Mouse (Mus musculus) embryonic facial prominence, embryonic 13.5 days (tissue): Measurements from ENCODE around the gene Gm28042. TPM values are rescaled to one million over a fixed set of nuclear protein-coding genes. Genes with fewer than 3 reads are reported as not detected.

Source experiments
- ATAC-seq: fragments of 200-750 bp; cut with Nextera tagmentation; 2 replicates; pipeline ENCODE4 v1.8.0; 2017; ENCODE audit warnings: low read depth; ENCODE audit not compliant: insufficient number of reproducible peaks, insufficient read depth, low FRiP score, low TSS enrichment
- H3K27ac ChIP-seq: fragments of 300-500 bp; sonication (generic); 2 replicates; pipeline ENCODE4 v1.5.1; 2015; ENCODE audit warnings: moderate library complexity, mild to moderate bottlenecking, inconsistent platforms
- H3K27me3 ChIP-seq: fragments of 300-500 bp; sonication (generic); 2 replicates; pipeline ENCODE4 v1.6.1; 2015; ENCODE audit warnings: mild to moderate bottlenecking, inconsistent platforms
- H3K36me3 ChIP-seq: fragments of 300-500 bp; sonication (generic); 2 replicates; pipeline ENCODE4 v1.6.1; 2015; ENCODE audit warnings: mild to moderate bottlenecking, inconsistent platforms
- H3K4me1 ChIP-seq: fragments of 300-500 bp; sonication (generic); 2 replicates; pipeline ENCODE4 v1.6.1; 2015; ENCODE audit warnings: inconsistent platforms
- H3K4me2 ChIP-seq: fragments of 300-500 bp; sonication (generic); 2 replicates; pipeline ENCODE4 v1.6.1; 2015; ENCODE audit warnings: moderate library complexity, mild to moderate bottlenecking, inconsistent platforms
- H3K4me3 ChIP-seq: fragments of 300-500 bp; sonication (generic); 2 replicates; pipeline ENCODE4 v1.5.1; 2015; ENCODE audit warnings: mild to moderate bottlenecking, inconsistent platforms
- H3K9ac ChIP-seq: fragments of 300-500 bp; sonication (generic); 2 replicates; pipeline ENCODE4 v1.6.1; 2015; ENCODE audit warnings: mild to moderate bottlenecking, inconsistent platforms
- H3K9me3 ChIP-seq: fragments of 300-500 bp; sonication (generic); 2 replicates; pipeline ENCODE4 v1.6.1; 2016; ENCODE audit warnings: inconsistent platforms
- WGBS: fragments of 180-500 bp; shearing (Covaris S2); methylation state at CpG from one replicate; pipeline ENCODE4 v1.1.7; 2015; ENCODE audit warnings: mixed read lengths; 5-methylcytosine and 5-hydroxymethylcytosine counted together
- polyA plus RNA-seq: library from polyadenylated mRNA; unstranded; fragments of >200 nt; fragmentation: Nextera tagmentation; extraction: Ambion mirVana; gene quantifications from 2 replicates; pipeline ENCODE4 v1.2.1, GENCODE M21; 2015

Gene Gm28042
- polyA plus RNA-seq, 1 experiment from 2014 or later = 5.4 TPM

- WGBS = 90% methylated on average over 2 of the region's 2 CpGs
- no peak overlapping the region for H3K4me2 ChIP-seq
- no peak overlapping the region for H3K27ac ChIP-seq
- H3K9ac ChIP-seq = no peak overlapping the region
- no peaks in the 10 kb centered on the region for H3K9me3 ChIP-seq
- no peak for ATAC-seq
- no peaks in the 10 kb centered on the region for H3K27me3 ChIP-seq
- no peaks in the 10 kb centered on the region for H3K4me1 ChIP-seq
- H3K4me3 ChIP-seq = no peak overlapping the region
- peaks cover 57% of the 10 kb centered on the region for H3K36me3 ChIP-seq
These were observed 13.3 kb upstream of the Gm28042 start for GRCm38 (mm10) chr2:120013831-120014486.

GRCm38 (mm10) chr2:120015882-120016281, 11.4 kb upstream of the Gm28042 start:
- H3K4me3 ChIP-seq = no peak overlapping the region
- H3K27ac ChIP-seq = no peak overlapping the region
- H3K27me3 ChIP-seq = no peaks in the 10 kb centered on the region
- no peaks in the 10 kb centered on the region for H3K4me1 ChIP-seq
- no peak overlapping the region for H3K4me2 ChIP-seq
- no peak overlapping the region for H3K9ac ChIP-seq
- 93% methylated on average over 4 of the region's 4 CpGs for WGBS
- no peaks in the 10 kb centered on the region for H3K9me3 ChIP-seq
- no peak for ATAC-seq
- peaks cover 77% of the 10 kb centered on the region for H3K36me3 ChIP-seq

GRCm38 (mm10) chr2:120017599-120017998, 9.7 kb upstream of the Gm28042 start:
- Histone ChIP-seq H3K9ac (no peak overlapping the region), H3K4me3 (no peak overlapping the region), H3K36me3 (peaks cover 91% of the 10 kb centered on the region), H3K4me1 (no peaks in the 10 kb centered on the region), H3K9me3 (no peaks in the 10 kb centered on the region), H3K27ac (no peak overlapping the region), H3K27me3 (no peaks in the 10 kb centered on the region), H3K4me2 (no peak overlapping the region)
- ATAC-seq = no peak
- 93% methylated on average over 12 of the region's 12 CpGs for WGBS

- no peak overlapping the region for H3K9ac ChIP-seq
- no peak overlapping the region for H3K4me2 ChIP-seq
- H3K36me3 ChIP-seq = peaks cover 66% of the 10 kb centered on the region
- no peaks in the 10 kb centered on the region for H3K9me3 ChIP-seq
- 93% methylated on average over 5 of the region's 5 CpGs for WGBS
- no peak for ATAC-seq
- H3K4me1 ChIP-seq = peaks cover 15% of the 10 kb centered on the region
- H3K27me3 ChIP-seq = no peaks in the 10 kb centered on the region
- H3K4me3 ChIP-seq = no peak overlapping the region
- no peak overlapping the region for H3K27ac ChIP-seq
These were observed 3.0 kb upstream of the Gm28042 start for GRCm38 (mm10) chr2:120024337-120024736.

GRCm38 (mm10) chr2:120027950-120028331, 648 bp downstream of the Gm28042 start:
- no peak for ATAC-seq
- 44% methylated on average over 3 of the region's 3 CpGs for WGBS
- H3K4me2 ChIP-seq = peak overlapping the region; percentile 75

GRCm38 (mm10) chr2:120030380-120030779, 3.1 kb downstream of the Gm28042 start:
- Histone ChIP-seq H3K27me3 (no peaks in the 10 kb centered on the region), H3K4me3 (no peak overlapping the region), H3K36me3 (peaks cover 65% of the 10 kb centered on the region), H3K9me3 (no peaks in the 10 kb centered on the region), H3K27ac (no peak overlapping the region), H3K4me2 (no peak overlapping the region), H3K9ac (no peak overlapping the region), H3K4me1 (peaks cover 15% of the 10 kb centered on the region)
- ATAC-seq = no peak
- 93% methylated on average over 8 of the region's 8 CpGs for WGBS

More at GRCm38 (mm10) chr2:120027950-120028331, 648 bp downstream of the Gm28042 start:
- no peaks in the 10 kb centered on the region for H3K27me3 ChIP-seq
- peaks cover 15% of the 10 kb centered on the region for H3K4me1 ChIP-seq
- peak overlapping the region; percentile 92 for H3K27ac ChIP-seq
- H3K9me3 ChIP-seq = no peaks in the 10 kb centered on the region
- H3K36me3 ChIP-seq = peaks cover 65% of the 10 kb centered on the region
- peak overlapping the region; percentile 95 for H3K9ac ChIP-seq
- peak overlapping the region; percentile 72 for H3K4me3 ChIP-seq

GRCm38 (mm10) chr2:120032726-120033467, 5.6 kb downstream of the Gm28042 start, which contains the start of gene Pla2g4b:
Pla2g4b (plus strand) TSS chr2:120033417.
- Histone ChIP-seq H3K27me3 (no peaks in the 10 kb centered on the region), H3K4me1 (peaks cover 8% of the 10 kb centered on the region), H3K4me2 (no peak within 1 kb of the TSS), H3K36me3 (peaks cover 86% of the 10 kb centered on the region), H3K4me3 (no peak within 1 kb of the TSS), H3K9me3 (no peaks in the 10 kb centered on the region), H3K27ac (no peak within 1 kb of the TSS), H3K9ac (no peak within 1 kb of the TSS)
- 82% methylated on average over 12 of the region's 12 CpGs for WGBS
- no peak for ATAC-seq

- Histone ChIP-seq H3K9me3 (no peaks in the 10 kb centered on the region), H3K36me3 (peaks cover 94% of the 10 kb centered on the region)
These were observed 6.4 kb downstream of the Gm28042 start for GRCm38 (mm10) chr2:120033726-120034125.

GRCm38 (mm10) chr2:120037744-120038143, 10.5 kb downstream of the Gm28042 start:
- H3K9me3 ChIP-seq = no peaks in the 10 kb centered on the region
- H3K36me3 ChIP-seq = peaks cover 98% of the 10 kb centered on the region
- WGBS = 89% methylated on average over 9 of the region's 9 CpGs
- no peak overlapping the region for H3K9ac ChIP-seq
- no peak overlapping the region for H3K27ac ChIP-seq
- no peak overlapping the region for H3K4me3 ChIP-seq
- H3K27me3 ChIP-seq = no peaks in the 10 kb centered on the region
- no peak overlapping the region for H3K4me2 ChIP-seq
- no peaks in the 10 kb centered on the region for H3K4me1 ChIP-seq
- no peak for ATAC-seq

More at GRCm38 (mm10) chr2:120033726-120034125, 6.4 kb downstream of the Gm28042 start:
- H3K4me2 ChIP-seq = no peak overlapping the region
- WGBS = 93% methylated on average over 5 of the region's 5 CpGs
- no peak for ATAC-seq
- H3K27ac ChIP-seq = no peak overlapping the region
- H3K9ac ChIP-seq = no peak overlapping the region
- H3K4me3 ChIP-seq = no peak overlapping the region
- no peaks in the 10 kb centered on the region for H3K27me3 ChIP-seq
- no peaks in the 10 kb centered on the region for H3K4me1 ChIP-seq

- 87% methylated on average over 5 of the region's 5 CpGs for WGBS
These were observed 13.7 kb downstream of the Gm28042 start for GRCm38 (mm10) chr2:120040991-120041390.

GRCm38 (mm10) chr2:120044101-120044603, 16.9 kb downstream of the Gm28042 start:
- peaks cover 24% of the 10 kb centered on the region for H3K4me1 ChIP-seq
- peaks cover 35% of the 10 kb centered on the region for H3K36me3 ChIP-seq
- no peak overlapping the region for H3K4me3 ChIP-seq
- no peaks in the 10 kb centered on the region for H3K27me3 ChIP-seq
- H3K4me2 ChIP-seq = no peak overlapping the region
- no peaks in the 10 kb centered on the region for H3K9me3 ChIP-seq
- WGBS = 50% methylated on average over 4 of the region's 4 CpGs
- peak overlapping the region; percentile 60; the same call in 1 of the 2 replicates for H3K27ac ChIP-seq
- ATAC-seq = no peak
- H3K9ac ChIP-seq = no peak overlapping the region

More at GRCm38 (mm10) chr2:120040991-120041390, 13.7 kb downstream of the Gm28042 start:
- no peaks in the 10 kb centered on the region for H3K9me3 ChIP-seq
- no peak overlapping the region for H3K4me3 ChIP-seq
- no peaks in the 10 kb centered on the region for H3K27me3 ChIP-seq
- no peak overlapping the region for H3K9ac ChIP-seq
- peaks cover 17% of the 10 kb centered on the region for H3K4me1 ChIP-seq
- H3K4me2 ChIP-seq = no peak overlapping the region
- no peak overlapping the region for H3K27ac ChIP-seq
- no peak for ATAC-seq
- peaks cover 67% of the 10 kb centered on the region for H3K36me3 ChIP-seq
